Mouse (Mus musculus): ENCODE measurements at regions not wholly inside any gene's neighbourhood (a gene's known extent, or its start where the extent isn't known, plus 50 kb on each side); places are given as distances from the start of the nearest gene placed in this dataset.

DNA sequence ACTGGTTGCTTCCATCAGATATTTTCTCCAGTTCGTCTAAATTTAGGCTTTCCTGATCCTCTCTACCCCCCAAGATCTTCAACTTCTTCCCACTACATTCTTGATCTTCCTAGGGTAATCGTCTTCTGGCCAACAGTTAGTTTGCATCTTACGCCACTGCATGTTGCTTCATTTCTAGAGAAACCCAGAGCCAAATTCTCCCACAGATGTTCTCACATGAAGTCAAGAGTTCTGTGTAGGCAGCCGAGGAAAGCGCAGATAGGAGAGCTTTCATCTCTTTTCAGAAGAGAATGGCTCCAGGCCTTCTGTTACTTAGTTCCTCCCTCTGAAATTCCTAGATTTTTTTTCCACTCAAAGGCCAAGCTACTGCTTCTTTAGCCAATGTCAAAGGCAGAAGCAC is 179.9 kb downstream of the Fgf10 start:
- TF ChIP-seq POLR2A (IDR thresholded peaks at IDR 0.05; ENCODE audit: extremely low read depth, insufficient read depth, low read length) (no peak), CTCF (IDR thresholded peaks at IDR 0.05; ENCODE audit: extremely low read depth, insufficient read depth, low read length) (no peak)
- Histone ChIP-seq H3K4me3 (ENCODE audit: insufficient read depth, low read length) (no peak overlapping the region), H3K4me1 (ENCODE audit: control insufficient read depth, insufficient read depth, low read length) (no peaks in the 10 kb centered on the region), H3K27ac (ENCODE audit: insufficient read depth, low read length) (no peak overlapping the region)

DNA sequence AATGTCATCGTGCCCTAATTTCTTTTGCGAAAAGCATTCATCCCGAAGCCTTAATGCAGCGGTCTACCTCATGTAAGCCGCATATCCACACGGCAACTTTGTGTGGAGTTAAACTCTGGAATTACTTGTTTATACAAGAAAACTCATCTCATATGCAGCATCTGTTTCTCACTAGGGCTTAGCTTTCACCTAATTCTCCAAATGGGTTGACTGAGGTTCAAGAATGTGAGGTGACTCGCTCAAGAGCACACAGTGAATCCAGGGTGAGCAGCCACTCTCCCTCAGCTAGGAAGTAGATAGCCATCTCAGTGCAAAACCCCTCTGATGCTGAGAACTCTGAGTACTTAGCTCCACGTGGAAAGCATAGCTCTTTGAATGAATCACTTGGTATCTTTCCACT is 181.1 kb downstream of the Fgf10 start:
- H3K27ac ChIP-seq (ENCODE audit: insufficient read depth, low read length): no peak overlapping the region
- no peaks in the 10 kb centered on the region for H3K4me1 ChIP-seq (ENCODE audit: control insufficient read depth, insufficient read depth, low read length)
- no peak overlapping the region for H3K4me3 ChIP-seq (ENCODE audit: insufficient read depth, low read length)
- TF ChIP-seq CTCF (IDR thresholded peaks at IDR 0.05; ENCODE audit: extremely low read depth, insufficient read depth, low read length) (no peak), POLR2A (IDR thresholded peaks at IDR 0.05; ENCODE audit: extremely low read depth, insufficient read depth, low read length) (no peak)

DNA sequence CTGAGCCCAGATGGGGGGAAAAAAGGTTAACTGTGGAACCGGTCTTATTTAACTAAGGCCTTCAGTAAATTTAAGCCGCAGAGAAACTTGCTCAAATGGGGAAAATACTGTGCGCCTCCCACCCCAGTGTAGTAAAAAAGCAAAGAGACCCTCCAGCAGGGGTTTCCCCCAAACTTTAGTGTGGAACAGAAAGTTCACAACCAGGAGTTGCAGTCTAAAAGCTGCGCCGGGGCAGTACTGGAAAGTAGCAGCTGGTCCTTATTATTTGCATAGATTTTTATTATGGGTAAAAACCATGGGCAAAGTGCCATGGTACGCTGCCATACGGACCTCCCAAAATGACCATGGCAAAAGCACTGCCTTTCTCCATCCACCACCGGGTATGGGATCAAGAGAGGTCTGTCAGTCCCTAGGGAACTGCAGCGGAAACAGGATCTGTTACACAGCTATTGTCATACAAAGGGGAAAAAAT is 216.8 kb downstream of the Fgf10 start:
- H3K4me3 ChIP-seq (ENCODE audit: insufficient read depth, low read length): no peak overlapping the region
- no peak overlapping the region for H3K27ac ChIP-seq (ENCODE audit: insufficient read depth, low read length)
- H3K4me1 ChIP-seq (ENCODE audit: control insufficient read depth, insufficient read depth, low read length): no peaks in the 10 kb centered on the region
- TF ChIP-seq POLR2A (IDR thresholded peaks at IDR 0.05; ENCODE audit: extremely low read depth, insufficient read depth, low read length) (no peak), CTCF (IDR thresholded peaks at IDR 0.05; ENCODE audit: extremely low read depth, insufficient read depth, low read length) (no peak)

DNA sequence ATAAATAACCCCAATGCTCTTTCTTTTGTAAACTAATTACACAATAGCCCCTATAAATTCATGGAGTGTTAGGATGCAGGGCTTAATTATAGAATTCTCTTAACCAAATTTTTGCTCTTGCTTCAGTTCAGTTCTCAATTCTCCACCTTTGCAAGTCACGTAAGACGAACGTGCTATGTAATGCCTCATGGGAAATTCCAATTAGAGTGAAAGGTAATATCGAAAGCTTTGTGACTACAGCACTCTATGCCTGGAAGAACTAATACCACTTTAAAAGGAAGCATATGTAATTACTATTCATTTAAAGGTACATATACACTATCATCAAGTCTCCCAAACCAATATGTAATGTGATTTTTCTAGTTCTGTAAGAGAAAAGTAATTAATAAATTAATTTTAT is 225.5 kb downstream of the Fgf10 start:
- Histone ChIP-seq H3K4me3 (ENCODE audit: insufficient read depth, low read length) (no peak overlapping the region), H3K27ac (ENCODE audit: insufficient read depth, low read length) (no peak overlapping the region), H3K4me1 (ENCODE audit: control insufficient read depth, insufficient read depth, low read length) (no peaks in the 10 kb centered on the region)
- no peak for TF ChIP-seq POLR2A (IDR thresholded peaks at IDR 0.05; ENCODE audit: extremely low read depth, insufficient read depth, low read length)
- no peak for TF ChIP-seq CTCF (IDR thresholded peaks at IDR 0.05; ENCODE audit: extremely low read depth, insufficient read depth, low read length)

DNA sequence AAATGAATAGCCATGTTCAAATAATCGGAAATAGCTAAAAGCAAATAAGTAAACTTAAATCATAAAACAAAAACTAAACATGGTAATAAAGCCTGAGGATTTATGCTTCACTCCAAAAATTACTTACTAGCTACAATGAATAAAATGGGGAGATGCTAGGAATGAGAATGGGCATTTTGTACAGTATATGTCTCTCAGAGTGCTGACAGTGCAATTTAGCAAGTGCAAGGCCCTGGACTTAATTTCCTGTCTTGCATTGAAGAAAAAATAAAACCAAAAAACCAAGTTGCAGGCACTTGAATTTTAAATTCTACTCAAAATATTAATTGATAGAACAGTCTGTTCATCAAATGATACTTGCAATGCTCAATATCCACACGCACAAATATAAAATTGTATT is 232.4 kb downstream of the Fgf10 start:
- TF ChIP-seq POLR2A (IDR thresholded peaks at IDR 0.05; ENCODE audit: extremely low read depth, insufficient read depth, low read length) (no peak), CTCF (IDR thresholded peaks at IDR 0.05; ENCODE audit: extremely low read depth, insufficient read depth, low read length) (no peak)
- Histone ChIP-seq H3K4me1 (ENCODE audit: control insufficient read depth, insufficient read depth, low read length) (no peaks in the 10 kb centered on the region), H3K4me3 (ENCODE audit: insufficient read depth, low read length) (no peak overlapping the region), H3K27ac (ENCODE audit: insufficient read depth, low read length) (no peak overlapping the region)

DNA sequence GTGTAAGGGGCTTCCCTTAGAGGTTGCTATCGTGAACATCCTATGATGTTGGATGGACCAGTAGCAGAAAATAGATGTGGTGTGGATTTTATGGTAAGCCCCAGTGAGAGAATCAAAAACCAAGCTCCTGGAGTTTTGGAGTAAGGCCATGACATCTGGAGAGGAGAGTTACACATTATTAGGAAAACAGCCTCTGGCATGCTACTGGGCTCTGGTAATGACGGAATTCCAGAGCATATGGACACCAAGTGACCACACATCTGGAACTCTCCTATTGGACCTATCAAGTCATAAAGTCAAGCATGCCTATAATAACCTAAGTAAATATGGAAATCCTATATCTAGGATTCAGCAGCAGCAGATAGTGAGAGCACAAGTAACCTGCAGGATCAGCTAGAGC is 240.8 kb downstream of the Fgf10 start:
- Histone ChIP-seq H3K27ac (ENCODE audit: insufficient read depth, low read length) (no peak overlapping the region), H3K4me3 (ENCODE audit: insufficient read depth, low read length) (no peak overlapping the region), H3K4me1 (ENCODE audit: control insufficient read depth, insufficient read depth, low read length) (no peaks in the 10 kb centered on the region)
- TF ChIP-seq CTCF (IDR thresholded peaks at IDR 0.05; ENCODE audit: extremely low read depth, insufficient read depth, low read length) (no peak), POLR2A (IDR thresholded peaks at IDR 0.05; ENCODE audit: extremely low read depth, insufficient read depth, low read length) (no peak)

DNA sequence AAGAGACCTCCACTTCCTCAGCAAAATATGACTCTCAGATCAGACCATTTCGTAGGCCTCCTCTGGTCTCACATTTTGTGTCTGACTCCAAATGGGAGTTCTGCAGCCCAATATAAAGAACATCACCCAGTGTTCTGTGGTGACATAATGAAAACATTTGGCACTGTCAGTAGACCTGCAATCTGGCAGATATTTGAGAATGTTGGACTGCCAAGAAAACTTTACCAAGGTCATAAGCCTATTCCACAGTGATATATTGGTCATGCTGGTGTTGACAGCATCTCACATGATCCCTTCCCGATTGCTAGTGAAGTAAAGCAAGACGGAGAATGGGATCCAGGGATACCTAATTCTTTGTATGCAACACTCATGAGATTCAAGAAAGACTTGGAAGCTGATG is 271.2 kb downstream of the Fgf10 start:
- Histone ChIP-seq H3K27ac (ENCODE audit: insufficient read depth, low read length) (no peak overlapping the region), H3K4me3 (ENCODE audit: insufficient read depth, low read length) (no peak overlapping the region), H3K4me1 (ENCODE audit: control insufficient read depth, insufficient read depth, low read length) (no peaks in the 10 kb centered on the region)
- TF ChIP-seq CTCF (IDR thresholded peaks at IDR 0.05; ENCODE audit: extremely low read depth, insufficient read depth, low read length): no peak
- no peak for TF ChIP-seq POLR2A (IDR thresholded peaks at IDR 0.05; ENCODE audit: extremely low read depth, insufficient read depth, low read length)

DNA sequence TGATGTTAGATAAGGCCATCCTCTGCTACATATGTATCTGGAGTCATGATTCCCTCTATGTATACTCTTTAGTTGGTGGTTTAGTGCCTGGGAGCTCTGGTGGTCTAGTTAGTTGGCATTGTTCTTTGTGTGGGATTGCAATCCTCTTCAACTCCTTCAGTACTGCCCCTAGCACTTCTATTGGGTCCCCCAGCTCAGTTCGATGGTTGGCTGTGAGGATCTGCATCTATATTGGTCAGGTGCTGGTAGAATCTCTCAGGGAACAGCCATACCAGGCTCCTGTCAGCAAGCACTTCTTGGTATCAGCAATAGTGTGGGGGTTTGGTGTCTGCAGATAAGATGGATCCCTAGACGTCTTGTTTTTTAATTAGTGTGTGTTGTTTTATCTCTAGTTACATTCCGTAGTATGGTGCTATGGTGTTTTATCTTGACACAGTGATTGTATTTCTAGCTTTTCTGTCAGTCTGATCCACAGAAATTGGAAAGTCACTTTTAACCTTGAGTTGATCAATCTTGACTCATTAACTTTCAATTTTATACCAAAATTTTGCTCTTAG is 296.6 kb downstream of the Fgf10 start:
- no peak for TF ChIP-seq POLR2A (IDR thresholded peaks at IDR 0.05; ENCODE audit: extremely low read depth, insufficient read depth, low read length)
- no peak for TF ChIP-seq CTCF (IDR thresholded peaks at IDR 0.05; ENCODE audit: extremely low read depth, insufficient read depth, low read length)

DNA sequence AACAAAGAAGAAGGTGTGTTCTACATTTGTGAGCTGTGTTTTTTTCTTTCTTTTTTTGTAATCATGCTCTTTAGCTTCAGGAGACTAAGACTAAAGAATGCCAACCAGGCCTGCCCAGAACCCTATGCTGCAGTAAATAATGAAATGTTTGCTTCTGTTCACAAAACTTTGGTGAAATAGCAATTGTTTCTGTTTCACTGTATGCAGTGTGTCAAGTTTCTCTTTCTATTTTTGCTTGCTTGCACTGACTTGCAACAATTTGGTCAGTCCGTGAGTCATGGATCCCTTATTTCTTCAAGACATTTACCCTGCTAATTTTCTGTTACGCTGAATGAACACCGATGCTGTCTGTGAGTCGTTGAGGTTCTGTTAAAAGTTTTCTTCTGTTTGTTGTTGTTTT is 298.1 kb downstream of the Fgf10 start:
- TF ChIP-seq POLR2A (IDR thresholded peaks at IDR 0.05; ENCODE audit: extremely low read depth, insufficient read depth, low read length): no peak
- TF ChIP-seq CTCF (IDR thresholded peaks at IDR 0.05; ENCODE audit: extremely low read depth, insufficient read depth, low read length): no peak
- Histone ChIP-seq H3K4me1 (ENCODE audit: control insufficient read depth, insufficient read depth, low read length) (no peaks in the 10 kb centered on the region), H3K4me3 (ENCODE audit: insufficient read depth, low read length) (no peak overlapping the region), H3K27ac (ENCODE audit: insufficient read depth, low read length) (no peak overlapping the region)

More for the DNA sequence above, 296.6 kb downstream of the Fgf10 start:
- Histone ChIP-seq H3K4me3 (ENCODE audit: insufficient read depth, low read length) (no peak overlapping the region), H3K27ac (ENCODE audit: insufficient read depth, low read length) (no peak overlapping the region), H3K4me1 (ENCODE audit: control insufficient read depth, insufficient read depth, low read length) (no peaks in the 10 kb centered on the region)

DNA sequence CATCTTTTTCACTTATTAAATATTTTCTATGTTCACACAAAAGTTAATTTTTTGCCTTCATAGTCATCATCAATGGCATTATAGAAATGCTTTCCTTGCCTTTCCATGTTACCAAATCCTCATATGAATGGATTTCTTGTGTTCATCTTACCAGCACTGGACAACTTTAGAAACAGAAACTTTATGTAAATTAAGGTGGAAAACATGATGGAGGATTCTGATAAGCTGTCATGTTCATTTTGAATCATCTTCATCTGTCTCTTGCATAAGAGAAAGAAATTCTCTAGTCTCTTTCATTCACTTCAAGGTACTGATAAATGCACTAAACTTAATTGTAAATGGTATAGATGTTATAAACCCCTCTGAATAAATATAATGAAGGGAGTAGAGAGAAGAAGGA is 305.4 kb downstream of the Fgf10 start:
- no peak for TF ChIP-seq CTCF (IDR thresholded peaks at IDR 0.05; ENCODE audit: extremely low read depth, insufficient read depth, low read length)
- Histone ChIP-seq H3K27ac (ENCODE audit: insufficient read depth, low read length) (no peak overlapping the region), H3K4me1 (ENCODE audit: control insufficient read depth, insufficient read depth, low read length) (no peaks in the 10 kb centered on the region), H3K4me3 (ENCODE audit: insufficient read depth, low read length) (no peak overlapping the region)

Measured in cortical plate, adult 2 months (tissue).